Mouse (Mus musculus) frontal cortex, adult (tissue): Measurements from ENCODE around the gene Crispld2.
A peak's percentile ranks its signal among the peaks of the same experiment; 100 is the strongest.

Source experiments
- ATAC-seq: cut with Nextera tagmentation; 2 replicates; pipeline ENCODE4 v1.9.2; 2017; ENCODE audit warnings: mild to moderate bottlenecking, moderate library complexity, mixed read lengths; ENCODE audit not compliant: low TSS enrichment

The Crispld2 gene

GRCm38 (mm10) chr8:120067936-120068668, 75.9 kb downstream of the Crispld2 start:
- ATAC-seq, result no peak

GRCm38 (mm10) chr8:120071684-120072083, 79.4 kb downstream of the Crispld2 start:
- ATAC-seq, result peak; percentile 87

- ATAC-seq, result no peak
Observed at GRCm38 (mm10) chr8:120072259-120072658, 80.0 kb downstream of the Crispld2 start.

- no peak for ATAC-seq
Observed at GRCm38 (mm10) chr8:120072827-120073226, 80.6 kb downstream of the Crispld2 start.

GRCm38 (mm10) chr8:120074516-120074915, 82.3 kb downstream of the Crispld2 start:
- no peak for ATAC-seq

GRCm38 (mm10) chr8:120075347-120075746, 83.1 kb downstream of the Crispld2 start:
- no peak for ATAC-seq

GRCm38 (mm10) chr8:120078080-120078479, 85.8 kb downstream of the Crispld2 start:
- ATAC-seq, result peak; percentile 63

- ATAC-seq, result no peak
Observed at GRCm38 (mm10) chr8:120079361-120079760, 87.1 kb downstream of the Crispld2 start.

- no peak for ATAC-seq
Observed at GRCm38 (mm10) chr8:120083261-120083660, 91.0 kb downstream of the Crispld2 start.

GRCm38 (mm10) chr8:120084783-120085182, 92.5 kb downstream of the Crispld2 start:
- ATAC-seq, result peak; percentile 64; the same call in 1 of the 2 replicates

- no peak for ATAC-seq
Observed at GRCm38 (mm10) chr8:120089511-120089910, 97.3 kb downstream of the Crispld2 start.

- no peak for ATAC-seq
Observed at GRCm38 (mm10) chr8:120091032-120091431, 98.8 kb downstream of the Crispld2 start.

- ATAC-seq, result no peak
Observed at GRCm38 (mm10) chr8:120093103-120093502, 100.9 kb downstream of the Crispld2 start.

GRCm38 (mm10) chr8:120094801-120095200, 102.6 kb downstream of the Crispld2 start:
- ATAC-seq, result no peak

GRCm38 (mm10) chr8:120096486-120096885, 104.2 kb downstream of the Crispld2 start:
- no peak for ATAC-seq

- ATAC-seq, result no peak
Observed at GRCm38 (mm10) chr8:120100388-120101067, 108.3 kb downstream of the Crispld2 start.

- peak; percentile 89 for ATAC-seq
Observed at GRCm38 (mm10) chr8:120101068-120101972, 109.1 kb downstream of the Crispld2 start, which contains the start of gene Zdhhc7. Zdhhc7 (minus strand) TSS chr8:120101482.
